Mouse (Mus musculus) fibroblast of lung, adult 2 months (primary cell): ENCODE data around the gene Rbl2.

Experiments used
- DNase-seq: peaks from one replicate; pipeline ENCODE4 v3.0.0-alpha.2; 2011; ENCODE audit warnings: low read depth

Gene Rbl2

DNA sequence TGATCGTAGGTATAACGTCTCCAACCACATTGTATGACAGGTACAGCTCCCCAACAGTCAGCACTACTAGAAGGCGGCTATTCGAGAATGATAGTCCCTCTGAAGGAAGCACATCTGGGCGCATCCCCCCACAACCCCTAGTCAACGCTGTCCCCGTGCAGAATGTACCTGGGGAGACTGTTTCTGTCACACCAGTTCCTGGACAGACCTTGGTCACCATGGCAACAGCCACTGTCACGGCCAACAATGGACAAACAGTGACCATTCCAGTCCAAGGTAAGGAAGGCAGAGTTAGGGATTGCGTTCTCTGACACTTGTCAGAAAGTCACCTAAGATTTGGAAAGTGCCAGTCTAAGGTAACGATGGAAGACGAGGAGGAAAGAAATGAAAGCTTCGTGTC, 36.4 kb downstream of the Rbl2 start:
- no peak for DNase-seq

DNA sequence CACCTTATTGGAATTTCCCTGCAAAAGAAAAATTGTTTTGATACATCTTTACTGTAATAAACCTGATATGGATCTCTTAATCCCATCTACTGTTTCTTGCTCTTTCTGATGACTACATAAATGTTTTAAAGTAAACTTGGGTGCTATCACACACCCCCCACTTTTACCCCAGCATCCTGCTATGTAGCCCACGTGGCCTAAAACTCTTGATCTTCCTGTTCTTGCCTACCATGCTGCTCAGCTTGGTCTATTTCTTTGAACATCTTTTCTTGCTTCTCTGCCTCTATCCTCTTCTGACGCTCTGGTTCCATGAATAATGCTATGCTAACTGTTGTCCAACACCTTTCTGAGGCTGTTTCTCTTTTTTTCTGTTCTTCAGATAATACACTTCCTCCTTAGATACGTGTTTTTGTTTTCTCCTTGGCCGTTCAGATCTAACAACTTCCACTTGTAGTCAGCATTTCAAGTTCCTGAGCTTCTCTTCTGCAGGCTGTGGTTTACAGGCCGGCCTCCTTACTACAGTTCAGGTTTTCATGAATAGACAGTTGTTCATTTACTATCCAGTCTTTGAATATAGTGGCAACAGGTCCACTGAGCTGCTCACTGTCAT, 42.1 kb downstream of the Rbl2 start:
- DNase-seq = no peak

DNA sequence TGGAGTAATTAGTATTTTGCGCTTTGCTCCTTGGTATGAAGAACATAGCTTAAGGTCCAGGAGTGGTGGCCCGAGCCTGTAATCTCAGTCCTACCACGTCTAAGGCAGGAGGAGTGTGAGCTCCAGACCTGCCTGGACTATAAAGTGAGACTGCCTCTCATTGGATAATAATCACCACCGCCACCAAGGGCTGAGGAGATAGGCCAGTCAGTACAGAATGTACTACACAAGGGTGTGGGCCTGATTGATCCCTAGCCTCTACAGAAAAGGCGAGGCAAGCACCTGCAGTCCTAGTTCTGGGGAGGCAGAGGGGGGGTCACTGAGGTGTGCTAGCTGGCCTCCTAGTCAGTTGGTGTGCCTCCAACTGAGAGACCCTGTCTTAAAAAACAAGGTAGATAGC, 44.6 kb downstream of the Rbl2 start:
- DNase-seq = no peak

DNA sequence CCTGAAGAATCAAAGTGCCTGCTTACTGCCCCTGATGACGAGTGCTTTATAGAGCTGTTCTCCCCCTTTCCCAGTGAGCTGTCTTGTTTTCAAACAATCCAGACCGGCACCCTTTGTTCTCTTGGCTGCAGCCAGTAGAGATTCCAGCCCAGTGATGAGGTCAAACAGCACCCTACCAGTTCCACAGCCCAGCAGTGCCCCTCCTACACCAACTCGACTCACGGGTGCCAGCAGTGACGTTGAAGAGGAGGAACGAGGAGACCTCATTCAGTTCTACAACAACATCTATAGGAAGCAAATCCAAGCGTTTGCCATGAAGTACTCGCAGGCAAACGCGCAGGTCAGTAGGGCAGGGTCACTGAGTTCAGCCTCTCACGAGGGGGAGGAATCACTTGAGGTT, 45.1 kb downstream of the Rbl2 start:
- no peak for DNase-seq

DNA sequence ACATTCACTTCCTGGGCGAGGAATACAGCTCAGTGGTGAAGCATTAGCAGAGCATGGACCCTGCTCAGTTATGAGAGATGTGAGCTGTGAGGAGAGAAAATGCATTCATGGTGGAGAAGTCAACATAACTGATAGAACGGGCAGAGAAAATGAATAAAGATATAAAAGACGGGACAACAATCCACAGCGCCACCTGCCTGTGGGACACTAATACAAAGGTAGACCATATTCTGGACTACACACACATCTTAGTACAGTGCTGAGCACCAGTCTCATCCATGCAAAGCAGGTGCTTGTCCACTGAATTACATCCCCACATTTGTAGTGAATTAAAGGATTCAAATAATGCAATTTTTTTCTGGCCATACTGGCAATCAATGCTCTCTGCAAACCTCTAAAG, 47.7 kb downstream of the Rbl2 start:
- DNase-seq = no peak

DNA sequence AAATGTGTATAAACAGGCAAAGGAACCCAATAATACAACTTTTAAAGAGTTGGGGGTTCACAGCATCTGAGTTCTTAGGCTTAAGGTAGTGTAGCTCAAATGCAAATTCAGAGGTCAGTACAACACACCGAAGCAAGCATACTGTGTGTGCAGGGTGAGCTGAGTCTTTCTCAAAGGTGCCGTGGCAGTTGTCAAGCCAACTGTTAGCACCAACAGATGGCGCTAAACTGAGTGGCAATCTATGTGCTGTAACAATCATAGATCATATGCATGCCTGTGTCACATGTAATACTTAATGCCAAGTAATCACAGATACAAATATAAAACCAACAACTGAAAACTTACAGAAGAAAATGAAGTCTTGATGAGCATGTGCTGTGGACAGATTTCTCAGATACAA, 48.3 kb downstream of the Rbl2 start:
- DNase-seq = no peak

DNA sequence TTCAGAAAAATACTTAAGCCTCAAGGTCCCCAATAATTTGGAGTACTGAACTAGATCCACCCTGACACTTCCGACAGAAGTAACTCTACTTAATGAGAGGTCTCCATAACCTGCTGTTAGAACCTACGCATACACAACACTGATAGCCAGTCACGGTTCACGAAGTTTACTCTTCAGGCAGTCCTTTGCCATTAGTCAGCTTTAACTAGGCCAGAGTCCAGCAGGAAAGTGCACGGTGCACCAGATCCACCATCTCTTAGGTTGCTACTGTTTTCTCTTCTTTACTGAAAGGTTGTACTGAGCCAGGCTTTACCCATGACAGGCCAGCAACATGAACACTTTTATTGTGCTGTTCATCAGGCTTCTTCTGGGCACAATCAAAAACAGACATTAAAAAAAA, 54.5 kb downstream of the Rbl2 start:
- no peak for DNase-seq

DNA sequence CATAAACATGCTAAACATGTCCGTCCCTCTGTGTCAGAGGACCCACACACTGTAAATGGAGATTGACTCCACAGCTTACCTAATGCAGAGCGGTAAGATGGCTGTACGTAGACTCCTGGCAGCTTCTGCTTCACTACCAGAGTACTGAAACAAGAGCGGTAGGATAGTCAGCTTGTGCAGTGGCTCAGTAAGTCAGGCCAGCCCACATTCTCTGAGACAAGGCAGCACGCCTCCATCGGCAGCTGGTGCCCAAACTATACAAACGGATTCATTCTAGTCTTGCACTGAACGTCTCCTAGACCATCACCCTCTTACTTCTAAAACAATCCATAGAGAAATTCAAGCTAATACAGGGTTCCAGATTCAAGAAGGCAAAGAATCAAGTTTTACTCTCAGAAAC, 56.9 kb downstream of the Rbl2 start:
- no peak for DNase-seq

DNA sequence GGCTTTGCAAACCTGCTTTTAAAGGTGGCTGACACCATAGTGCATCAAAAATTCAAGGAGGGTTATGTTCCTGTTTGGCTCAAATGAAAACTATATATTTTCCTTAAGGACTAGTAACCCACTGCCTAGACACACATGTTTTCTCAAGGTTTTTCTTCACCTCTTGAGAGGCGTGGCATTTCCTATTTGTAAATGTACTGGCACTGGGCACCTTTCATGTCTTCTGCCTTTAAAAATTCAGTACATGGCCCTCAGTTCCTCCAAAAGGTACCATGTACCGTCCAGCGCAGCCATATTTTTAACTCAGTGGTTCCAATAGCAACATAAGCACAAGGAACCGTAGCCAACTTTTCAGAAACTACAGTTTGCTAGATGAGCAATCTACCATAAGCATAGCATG, 62.9 kb downstream of the Rbl2 start:
- DNase-seq = no peak

DNA sequence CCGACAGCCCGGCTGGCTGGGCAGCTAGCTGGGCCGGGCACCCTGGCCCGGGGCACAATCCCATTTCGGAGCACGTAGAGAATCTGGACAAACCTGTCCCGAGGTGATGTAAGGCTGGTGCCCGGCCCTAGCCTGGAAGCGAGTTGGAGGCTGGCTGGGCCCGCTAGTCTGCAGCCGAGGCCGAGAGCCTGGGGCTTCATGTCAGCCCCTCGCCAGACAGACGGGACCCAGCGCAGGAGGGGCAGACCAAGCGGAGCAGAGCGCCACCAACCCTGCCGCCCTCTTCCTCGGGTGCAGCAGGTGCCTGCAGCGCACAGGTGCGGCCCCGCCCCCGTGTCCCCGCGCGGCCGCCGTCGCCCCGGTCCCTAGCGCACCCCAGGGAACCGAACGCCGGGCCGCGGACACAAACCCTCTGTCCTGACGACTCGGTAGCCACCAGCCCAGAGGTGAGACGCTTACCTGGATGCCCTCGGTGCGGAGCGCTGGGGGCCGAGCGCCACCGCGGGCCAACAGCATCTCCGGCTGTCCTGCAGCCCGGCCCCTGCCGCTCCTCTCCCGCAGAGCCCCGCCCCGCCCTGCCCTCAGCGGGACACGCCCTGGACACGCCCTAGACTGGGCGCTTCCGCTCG, 63.7 kb downstream of the Rbl2 start:
- DNase-seq = no peak

DNA sequence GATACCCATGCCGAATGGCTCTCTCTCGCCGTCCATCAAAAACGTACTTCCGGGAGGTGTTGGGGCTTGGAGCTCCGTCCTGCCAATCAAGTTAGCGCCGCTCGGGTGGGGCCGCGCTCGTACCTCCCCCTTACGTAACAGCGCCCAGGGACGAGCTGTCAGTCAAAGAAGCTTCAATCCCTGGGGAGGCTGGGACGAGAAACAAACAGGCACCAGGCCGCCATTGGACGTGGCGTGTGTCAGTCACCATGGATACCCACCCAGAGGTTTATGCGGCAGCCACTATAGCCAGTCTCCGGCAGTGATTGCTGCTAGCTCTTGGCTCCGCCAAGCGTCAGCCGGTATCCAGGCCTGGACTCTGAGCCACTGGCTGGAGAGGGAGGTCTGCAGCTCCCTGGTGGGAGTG, 64.2 kb downstream of the Rbl2 start:
- DNase-seq = peak; percentile 99

DNA sequence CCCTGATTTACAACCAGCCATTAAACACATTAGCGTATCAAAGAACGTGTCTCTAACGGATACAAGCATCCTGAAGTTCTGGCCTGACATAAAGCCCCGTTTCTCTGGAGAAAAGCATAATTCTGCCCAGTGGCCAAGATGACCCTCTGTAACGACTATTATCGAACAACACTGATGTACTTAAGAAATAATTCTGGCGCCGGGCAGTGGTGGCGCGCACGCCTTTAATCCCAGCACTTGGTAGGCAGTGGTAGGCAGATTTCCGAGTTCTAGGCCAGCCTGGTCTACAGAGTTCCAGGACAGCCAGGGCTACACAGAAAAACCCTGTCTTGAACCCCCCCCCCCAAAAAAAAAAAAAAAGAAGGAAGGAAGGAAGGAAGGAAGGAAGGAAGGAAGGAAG, 64.8 kb downstream of the Rbl2 start:
- DNase-seq = no peak

DNA sequence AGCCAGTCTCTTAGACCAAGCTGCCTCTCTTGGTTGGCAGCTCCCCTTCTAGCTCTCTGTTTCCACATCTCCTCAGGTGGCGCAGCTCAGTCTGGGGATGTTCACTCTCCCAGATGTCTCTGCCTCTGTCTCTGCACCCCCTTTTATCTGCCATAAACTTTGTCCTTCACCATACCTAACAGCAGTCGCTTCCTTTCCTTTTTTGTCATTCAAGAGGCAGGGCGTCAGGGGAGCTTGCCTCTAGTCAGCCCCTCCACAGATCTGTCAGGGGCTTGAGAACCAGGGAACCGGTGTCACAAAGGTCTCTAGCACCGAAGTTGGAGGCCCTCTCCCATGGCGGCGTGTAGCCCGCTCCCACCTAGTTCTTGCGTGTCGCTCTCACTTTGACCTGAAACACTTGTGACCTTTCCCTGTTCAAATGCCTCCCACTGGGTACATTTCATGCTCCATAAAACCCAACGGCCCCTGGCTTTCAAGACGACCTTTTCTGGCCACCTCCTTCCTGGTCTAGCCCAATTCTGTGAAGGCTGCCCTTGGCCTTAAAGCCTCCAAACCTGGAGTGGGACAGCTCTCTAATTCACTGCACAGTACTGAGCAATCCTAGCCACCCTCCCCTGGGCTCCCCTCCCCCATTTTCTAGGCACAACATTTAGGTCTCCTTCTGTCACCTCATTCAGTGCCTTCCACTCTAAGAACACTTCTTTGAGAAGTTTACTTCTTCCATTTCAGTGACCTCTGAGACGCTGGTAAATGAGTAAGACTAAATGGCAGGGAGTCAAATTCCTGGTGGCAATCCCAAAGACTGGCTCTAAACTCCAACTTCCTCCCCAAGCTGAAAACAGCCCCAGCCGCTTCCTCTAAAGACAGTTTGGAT, 65.7 kb downstream of the Rbl2 start:
- peak; percentile 18 for DNase-seq

DNA sequence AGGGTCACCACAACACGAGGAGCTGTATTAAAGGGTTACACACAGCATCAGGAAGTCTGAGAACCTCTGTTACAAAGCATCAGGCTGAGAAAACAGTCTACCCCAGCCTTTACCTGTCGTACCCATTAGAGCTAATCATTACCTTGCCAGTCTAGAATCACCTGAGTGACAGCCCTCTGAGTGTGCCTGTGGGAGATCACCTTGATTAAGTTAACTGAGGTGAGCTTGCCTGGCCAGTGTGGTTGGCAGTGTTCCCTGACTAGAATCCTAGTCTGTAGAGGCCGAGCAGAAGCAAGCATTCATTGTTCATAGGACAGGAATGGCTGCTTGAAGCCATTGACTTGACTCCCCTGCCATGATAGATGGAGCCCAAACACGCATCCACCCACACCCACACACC, 71.0 kb downstream of the Rbl2 start:
- no peak for DNase-seq

DNA sequence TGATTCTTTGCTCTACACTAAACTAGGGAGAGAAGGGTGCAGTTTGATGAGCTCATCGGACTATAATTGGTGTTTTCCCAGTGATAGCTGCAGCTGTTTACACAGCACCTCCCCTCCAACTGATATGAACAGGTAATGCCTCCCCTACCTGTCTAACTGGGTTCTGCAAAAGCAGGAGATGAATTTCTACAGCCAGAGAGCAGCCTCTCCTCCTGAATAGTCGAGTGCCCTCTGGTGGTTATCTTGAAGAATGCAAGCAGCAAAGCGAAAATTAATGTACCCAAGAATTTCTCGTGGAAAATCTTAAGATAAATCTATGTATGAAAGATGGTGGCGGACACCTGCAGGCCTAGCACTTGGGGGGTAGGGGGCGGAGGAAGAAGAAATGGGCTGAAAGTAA, 77.9 kb downstream of the Rbl2 start:
- DNase-seq = peak; percentile 9

DNA sequence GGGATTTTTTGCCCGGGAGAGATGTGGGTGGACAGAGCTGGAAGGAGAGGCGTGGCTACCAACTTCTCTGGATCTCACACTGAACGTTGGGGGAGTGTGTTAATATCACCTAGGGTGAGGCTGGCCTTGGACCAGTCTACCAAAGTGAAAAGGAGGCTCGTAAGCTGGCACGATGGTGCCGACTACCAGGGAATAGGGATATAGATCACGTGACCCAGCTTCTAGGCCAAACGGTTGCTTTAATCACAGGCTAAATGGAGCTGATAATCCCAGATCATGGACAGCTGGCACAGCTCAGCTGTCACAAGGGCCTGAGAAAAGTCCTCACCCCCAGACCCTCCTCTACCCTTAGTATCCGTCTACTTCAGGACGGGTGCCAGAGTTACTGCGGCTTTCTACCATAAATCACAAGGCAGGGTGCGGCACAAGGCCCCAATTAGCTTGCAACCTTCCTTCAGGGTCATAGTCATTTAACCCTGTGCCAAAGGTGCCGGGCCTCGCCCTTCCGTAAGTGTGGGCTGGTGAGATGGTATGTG, 78.9 kb downstream of the Rbl2 start:
- DNase-seq = no peak

DNA sequence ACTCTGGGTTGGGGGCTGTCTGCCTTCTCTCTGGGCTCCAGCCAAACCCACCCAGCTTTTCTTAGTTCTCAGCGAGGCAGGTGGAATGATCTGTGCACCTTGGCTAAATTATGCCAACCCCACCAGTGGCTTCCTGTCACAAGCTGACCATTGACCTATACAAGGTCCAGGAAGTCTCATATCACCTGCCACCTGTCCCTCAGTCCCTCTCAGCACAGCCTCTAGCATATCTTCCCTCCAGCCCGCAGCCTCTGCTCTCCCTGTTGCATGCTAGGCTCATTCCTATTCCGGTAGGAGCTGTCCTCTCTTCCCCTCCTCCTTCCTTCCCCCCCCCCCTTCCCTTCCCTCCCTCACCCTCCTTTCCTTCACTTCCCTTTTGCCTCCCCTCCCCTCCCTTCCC, 79.4 kb downstream of the Rbl2 start:
- DNase-seq = no peak

DNA sequence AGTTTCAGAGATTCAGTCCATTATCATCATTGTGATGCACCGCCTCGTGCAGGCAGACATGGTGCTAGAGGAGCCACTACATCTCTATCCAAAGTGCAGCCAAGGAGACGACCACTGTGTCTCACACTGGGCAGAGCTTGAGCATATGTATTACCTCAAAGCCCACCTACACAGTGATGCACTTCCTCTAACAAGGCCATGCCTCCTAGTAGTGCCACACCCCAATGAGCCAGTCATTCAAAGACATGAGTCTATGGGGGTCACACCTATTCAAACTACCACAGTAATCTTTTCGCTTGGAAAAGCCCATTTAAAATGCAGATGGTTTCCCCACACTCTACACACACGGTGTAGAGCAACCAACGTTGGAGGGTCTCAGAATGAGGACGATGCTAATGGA, 81.7 kb downstream of the Rbl2 start:
- DNase-seq = no peak

DNA sequence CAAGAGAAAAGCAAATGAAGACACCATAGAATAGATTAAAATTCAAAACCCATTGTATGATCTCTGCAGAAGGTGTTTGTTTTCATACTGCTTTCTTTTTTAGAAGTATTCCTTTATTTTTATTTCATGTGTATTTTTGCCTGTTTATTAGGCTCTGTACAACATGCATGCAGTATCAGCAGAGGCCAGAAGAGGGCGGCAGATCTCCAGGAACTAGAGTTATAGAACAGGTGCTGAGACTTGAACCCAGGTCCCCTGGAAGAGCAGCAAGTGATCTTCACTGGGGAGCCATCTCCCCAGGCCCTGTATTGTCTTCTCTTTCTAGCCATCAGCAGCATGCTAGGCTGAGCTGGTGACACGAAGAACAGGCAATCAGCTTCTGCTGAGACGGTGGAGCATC, 84.0 kb downstream of the Rbl2 start:
- DNase-seq = no peak

DNA sequence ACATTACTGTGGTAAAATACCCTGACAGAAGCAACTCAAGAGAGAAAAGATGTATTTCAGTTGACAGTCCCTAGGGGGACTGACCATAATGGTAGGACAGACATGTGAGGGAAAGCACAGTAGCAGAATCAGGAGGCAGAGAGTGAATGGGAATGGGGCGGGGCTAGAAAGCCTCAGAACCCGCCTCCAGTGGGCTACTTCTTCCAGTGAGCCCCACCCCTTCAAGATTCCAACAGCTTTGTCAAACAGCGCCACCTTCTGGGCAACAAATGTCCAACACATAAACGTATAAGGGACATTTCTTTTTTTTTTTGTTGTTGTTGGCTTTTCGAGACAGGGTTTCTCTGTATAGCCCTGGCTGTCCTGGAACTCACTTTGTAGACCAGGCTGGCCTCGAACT, 84.7 kb downstream of the Rbl2 start:
- no peak for DNase-seq

DNA sequence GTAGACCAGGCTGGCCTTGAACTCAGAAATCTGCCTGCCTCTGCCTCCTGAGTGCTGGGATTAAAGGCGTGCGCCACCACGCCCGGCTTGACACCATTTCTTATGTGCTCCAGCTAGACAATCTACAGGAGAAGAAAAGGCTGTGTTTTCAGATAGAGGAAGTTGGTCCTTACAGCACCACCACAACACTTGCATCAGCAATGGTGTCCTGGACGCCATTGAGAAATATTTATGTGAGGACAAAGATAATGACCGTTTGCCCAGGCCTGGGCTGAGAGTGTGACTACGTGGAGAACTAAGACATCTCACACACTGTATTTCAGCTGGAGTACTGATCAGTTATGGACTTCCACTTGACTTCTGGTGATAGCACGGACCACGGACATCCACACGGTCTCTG, 88.8 kb downstream of the Rbl2 start:
- no peak for DNase-seq

DNA sequence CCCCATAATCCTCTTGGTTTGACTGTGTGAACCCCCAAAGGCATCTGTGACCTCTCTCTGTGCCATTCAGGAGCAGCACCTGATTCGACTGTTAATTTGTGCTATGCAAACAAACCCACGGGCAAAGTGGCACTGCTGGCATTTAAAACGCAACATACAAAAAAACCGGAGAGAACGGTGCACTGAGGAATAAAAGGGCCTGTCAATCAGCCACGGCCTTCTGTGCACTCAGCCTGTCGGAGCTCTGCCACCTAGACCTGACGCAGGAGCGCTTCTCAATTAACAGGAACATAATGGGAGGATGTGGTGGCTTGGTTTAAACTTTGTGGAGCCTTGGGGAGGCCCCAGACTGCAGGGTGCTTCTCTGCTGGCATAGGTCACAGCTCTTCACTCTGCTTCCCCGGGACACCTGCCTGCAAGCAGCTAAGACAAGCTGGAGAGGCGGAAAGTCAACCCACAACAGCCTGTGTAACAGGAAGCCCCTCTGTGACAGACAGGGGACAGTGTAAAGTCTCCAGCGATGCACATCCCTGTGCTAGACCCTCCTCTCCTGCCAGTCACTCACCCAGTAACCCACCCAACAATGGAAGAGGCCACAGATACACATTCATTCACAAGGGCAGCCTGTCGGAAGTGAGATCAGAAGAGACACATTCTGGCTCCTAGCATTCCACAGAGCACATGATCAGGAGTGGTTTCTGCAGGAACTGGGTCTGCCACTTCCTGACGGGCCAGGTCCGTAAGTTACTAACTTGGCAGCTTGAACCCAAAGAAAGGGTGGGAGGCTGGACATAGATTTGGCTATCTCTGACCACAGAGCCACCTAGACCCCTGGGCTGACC, 90.3 kb downstream of the Rbl2 start:
- no peak for DNase-seq
